In genomic region chr5:49990737-49991323, GRCm38 (mm10) we compare ENCODE assay signal across 13 mouse cellular contexts.
DNase-seq lines count a peak whose midpoint lies in the region; ATAC-seq and TF ChIP-seq lines count a peak whose summit lies in the region.
"Had no signal": no experiment of that assay in that cellular context is flagged by ENCODE, and none has a peak within 500 bp of the region (broad histone marks: within the 10 kb centered on the region; RNA-seq: fewer than 3 reads in every experiment).

No protein-coding gene starts in this region.

- peak; percentile 37 for TF ChIP-seq CTCF in stomach, postnatal 0 days (IDR thresholded peaks at IDR 0.05; ENCODE audit: low read depth)

- no peak overlapping the region for H3K4me3 ChIP-seq in lung, embryonic 16.5 days (ENCODE audit: low read length)
- no peak overlapping the region for H3K4me3 ChIP-seq in stomach, postnatal 0 days (ENCODE audit: low read depth, low read length)
- H3K4me3 ChIP-seq: liver, embryonic 15.5 days had no signal

- H3K27me3 ChIP-seq in lung, embryonic 16.5 days (ENCODE audit: control insufficient read depth, insufficient read depth, low read depth, low read length): no peaks in the 10 kb centered on the region
- H3K27me3 ChIP-seq in stomach, postnatal 0 days (ENCODE audit: control insufficient read depth, insufficient read depth, low read length): no peaks in the 10 kb centered on the region
- H3K27me3 ChIP-seq: liver, embryonic 15.5 days had no signal

- no peak overlapping the region for H3K4me2 ChIP-seq in lung, embryonic 16.5 days (ENCODE audit: low read depth, low read length)
- H3K4me2 ChIP-seq in stomach, postnatal 0 days (replicated peaks; ENCODE audit: low read depth): no peak overlapping the region
- H3K4me2 ChIP-seq: heart, embryonic 11.5 days; liver, embryonic 15.5 days; midbrain, embryonic 11.5 days had no signal

- 61% methylated on average over 8 of the region's 8 CpGs for WGBS in lung, embryonic 16.5 days
- 53% methylated on average over 8 of the region's 8 CpGs for WGBS in stomach, postnatal 0 days

- DNase-seq in heart, adult 11 months: peak; percentile 85
- DNase-seq in heart, postnatal 4 days: no peak
- DNase-seq in urinary bladder, adult 18-20 months (ENCODE audit: low spot score in 2 of 2): peak; percentile 6 to 13
- DNase-seq in urinary bladder, postnatal 36 days (ENCODE audit: low spot score in 2 of 2): no peak
- DNase-seq in stomach, postnatal 0 days (ENCODE audit: low spot score): peak; percentile 86
- no peak for DNase-seq in kidney, adult 11 months
- no peak for DNase-seq in layer of hippocampus, adult 8-10 months (ENCODE audit: low spot score in 2 of 2)
- DNase-seq: kidney, postnatal 14 days had no signal

- no peak for TF ChIP-seq EP300 in stomach, postnatal 0 days (optimal IDR thresholded peaks at IDR 0.05)

- peak; percentile 94 for ATAC-seq in lung, embryonic 16.5 days (ENCODE audit: low read depth)
- ATAC-seq in stomach, postnatal 0 days (ENCODE audit: low FRiP score, low TSS enrichment): peak; percentile 100
- ATAC-seq: hindbrain, postnatal 0 days had no signal

- H3K36me3 ChIP-seq in lung, embryonic 16.5 days (ENCODE audit: control insufficient read depth, insufficient read depth, low read length): no peaks in the 10 kb centered on the region
- H3K36me3 ChIP-seq in stomach, postnatal 0 days (ENCODE audit: control insufficient read depth, insufficient read depth, low read length): peaks cover 6% of the 10 kb centered on the region

- no peak overlapping the region for H3K9ac ChIP-seq in lung, embryonic 16.5 days (ENCODE audit: low read length)
- H3K9ac ChIP-seq in stomach, postnatal 0 days (ENCODE audit: low read length): no peak overlapping the region
- H3K9ac ChIP-seq: liver, embryonic 15.5 days had no signal

- H3K27ac ChIP-seq in lung, embryonic 16.5 days (ENCODE audit: low read length): peak overlapping the region; percentile 60
- H3K27ac ChIP-seq in stomach, postnatal 0 days (replicated peaks): peak overlapping the region; percentile 74
- H3K27ac ChIP-seq: hindbrain, postnatal 0 days; liver, embryonic 15.5 days had no signal

- no peaks in the 10 kb centered on the region for H3K9me3 ChIP-seq in lung, embryonic 16.5 days (ENCODE audit: control insufficient read depth, low read length)
- H3K9me3 ChIP-seq in stomach, postnatal 0 days (ENCODE audit: control insufficient read depth, low read length): no peaks in the 10 kb centered on the region
- H3K9me3 ChIP-seq: liver, embryonic 15.5 days had no signal

- peaks cover 8% of the 10 kb centered on the region for H3K4me1 ChIP-seq in lung, embryonic 16.5 days (replicated peaks; ENCODE audit: control insufficient read depth, insufficient read depth, low read length)
- H3K4me1 ChIP-seq in stomach, postnatal 0 days (replicated peaks; ENCODE audit: control insufficient read depth, insufficient read depth): no peaks in the 10 kb centered on the region
- H3K4me1 ChIP-seq: liver, embryonic 15.5 days had no signal

Comparison
In these comparisons a context has a peak if more than half of its experiments do, and no peak if none do; other contexts are left out.
1. DNase-seq: peak in heart, adult 11 months (single experiment), urinary bladder, adult 18-20 months (2 of 2) and stomach, postnatal 0 days (single experiment); none in heart, postnatal 4 days (single experiment), urinary bladder, postnatal 36 days (0 of 2), kidney, adult 11 months (single experiment) and layer of hippocampus, adult 8-10 months (0 of 2).